Mouse (Mus musculus): ENCODE results near the gene Senp6. TPM values are rescaled to one million over a fixed set of nuclear protein-coding genes. Genes with fewer than 3 reads are reported as not detected.

The Senp6 gene
- polyA plus RNA-seq, 1 experiment from 2014 or later = 39.2 TPM

- Histone ChIP-seq H3K36me3 (ENCODE audit: control insufficient read depth, insufficient read depth, low read length) (no peaks in the 10 kb centered on the region; the same call in 1 of the 2 replicates), H3K27ac (ENCODE audit: low read length) (peak overlapping the region; percentile 78), H3K9ac (ENCODE audit: low read length) (no peak overlapping the region; the same call in 1 of the 2 replicates), H3K4me3 (replicated peaks; ENCODE audit: low read length) (no peak overlapping the region), H3K27me3 (ENCODE audit: control insufficient read depth, insufficient read depth, low read length) (no peaks in the 10 kb centered on the region), H3K4me2 (ENCODE audit: low read depth, low read length) (no peak overlapping the region), H3K9me3 (replicated peaks; ENCODE audit: control insufficient read depth, low read length) (no peaks in the 10 kb centered on the region), H3K4me1 (ENCODE audit: control insufficient read depth, insufficient read depth, low read length) (peaks cover 26% of the 10 kb centered on the region)
- peak; percentile 69 for ATAC-seq (ENCODE audit: insufficient read depth, low FRiP score)
- 46% methylated on average over 13 of the region's 13 CpGs for WGBS
These were observed 110.2 kb downstream of the Senp6 start for GRCm38 (mm10) chr9:80176696-80177478.

- H3K4me3 ChIP-seq (replicated peaks; ENCODE audit: low read length) = no peak overlapping the region
- H3K4me2 ChIP-seq (ENCODE audit: low read depth, low read length) = no peak overlapping the region
- no peaks in the 10 kb centered on the region for H3K27me3 ChIP-seq (ENCODE audit: control insufficient read depth, insufficient read depth, low read length)
- peaks cover 21% of the 10 kb centered on the region for H3K4me1 ChIP-seq (ENCODE audit: control insufficient read depth, insufficient read depth, low read length)
- H3K9ac ChIP-seq (ENCODE audit: low read length) = no peak overlapping the region
- H3K36me3 ChIP-seq (ENCODE audit: control insufficient read depth, insufficient read depth, low read length) = no peaks in the 10 kb centered on the region; the same call in 1 of the 2 replicates
- no peak overlapping the region for H3K27ac ChIP-seq (ENCODE audit: low read length)
- H3K9me3 ChIP-seq (replicated peaks; ENCODE audit: control insufficient read depth, low read length) = no peaks in the 10 kb centered on the region
- WGBS = 94% methylated on average over 2 of the region's 2 CpGs
- ATAC-seq (ENCODE audit: insufficient read depth, low FRiP score) = no peak
These were observed 112.0 kb downstream of the Senp6 start for GRCm38 (mm10) chr9:80178670-80179069.

GRCm38 (mm10) chr9:80179688-80180087 lies 113.0 kb downstream of the Senp6 start:
- Histone ChIP-seq H3K9me3 (replicated peaks; ENCODE audit: control insufficient read depth, low read length) (no peaks in the 10 kb centered on the region), H3K36me3 (ENCODE audit: control insufficient read depth, insufficient read depth, low read length) (no peaks in the 10 kb centered on the region; the same call in 1 of the 2 replicates), H3K27me3 (ENCODE audit: control insufficient read depth, insufficient read depth, low read length) (no peaks in the 10 kb centered on the region), H3K9ac (ENCODE audit: low read length) (no peak overlapping the region), H3K4me2 (ENCODE audit: low read depth, low read length) (no peak overlapping the region), H3K27ac (ENCODE audit: low read length) (no peak overlapping the region; the same call in 1 of the 2 replicates), H3K4me1 (ENCODE audit: control insufficient read depth, insufficient read depth, low read length) (peaks cover 19% of the 10 kb centered on the region), H3K4me3 (replicated peaks; ENCODE audit: low read length) (no peak overlapping the region)
- peak; percentile 79 for ATAC-seq (ENCODE audit: insufficient read depth, low FRiP score)
- 64% methylated on average over 4 of the region's 4 CpGs for WGBS

- Histone ChIP-seq H3K9ac (ENCODE audit: low read length) (no peak overlapping the region), H3K27ac (ENCODE audit: low read length) (no peak overlapping the region), H3K27me3 (ENCODE audit: control insufficient read depth, insufficient read depth, low read length) (no peaks in the 10 kb centered on the region), H3K4me3 (replicated peaks; ENCODE audit: low read length) (no peak overlapping the region), H3K4me2 (ENCODE audit: low read depth, low read length) (no peak overlapping the region), H3K4me1 (ENCODE audit: control insufficient read depth, insufficient read depth, low read length) (peaks cover 17% of the 10 kb centered on the region), H3K9me3 (replicated peaks; ENCODE audit: control insufficient read depth, low read length) (no peaks in the 10 kb centered on the region), H3K36me3 (ENCODE audit: control insufficient read depth, insufficient read depth, low read length) (no peaks in the 10 kb centered on the region)
- ATAC-seq (ENCODE audit: insufficient read depth, low FRiP score) = no peak
- WGBS = 80% methylated on average over 5 of the region's 5 CpGs
These were observed 114.1 kb downstream of the Senp6 start for GRCm38 (mm10) chr9:80180771-80181170.

GRCm38 (mm10) chr9:80181692-80182091 lies 115.0 kb downstream of the Senp6 start:
- no peak overlapping the region for H3K27ac ChIP-seq (ENCODE audit: low read length)
- ATAC-seq (ENCODE audit: insufficient read depth, low FRiP score) = no peak
- H3K4me3 ChIP-seq (replicated peaks; ENCODE audit: low read length) = no peak overlapping the region
- peaks cover 14% of the 10 kb centered on the region for H3K4me1 ChIP-seq (ENCODE audit: control insufficient read depth, insufficient read depth, low read length)
- H3K36me3 ChIP-seq (ENCODE audit: control insufficient read depth, insufficient read depth, low read length) = no peaks in the 10 kb centered on the region
- 68% methylated on average over 1 of the region's 1 CpGs for WGBS
- no peak overlapping the region for H3K4me2 ChIP-seq (ENCODE audit: low read depth, low read length)
- no peaks in the 10 kb centered on the region for H3K9me3 ChIP-seq (replicated peaks; ENCODE audit: control insufficient read depth, low read length)
- H3K27me3 ChIP-seq (ENCODE audit: control insufficient read depth, insufficient read depth, low read length) = no peaks in the 10 kb centered on the region
- no peak overlapping the region for H3K9ac ChIP-seq (ENCODE audit: low read length)

- Histone ChIP-seq H3K9ac (ENCODE audit: low read length) (no peak overlapping the region), H3K4me3 (replicated peaks; ENCODE audit: low read length) (no peak overlapping the region), H3K27me3 (ENCODE audit: control insufficient read depth, insufficient read depth, low read length) (no peaks in the 10 kb centered on the region), H3K9me3 (replicated peaks; ENCODE audit: control insufficient read depth, low read length) (no peaks in the 10 kb centered on the region), H3K4me1 (ENCODE audit: control insufficient read depth, insufficient read depth, low read length) (peaks cover 5% of the 10 kb centered on the region; the same call in 1 of the 2 replicates), H3K36me3 (ENCODE audit: control insufficient read depth, insufficient read depth, low read length) (no peaks in the 10 kb centered on the region), H3K4me2 (ENCODE audit: low read depth, low read length) (no peak overlapping the region), H3K27ac (ENCODE audit: low read length) (no peak overlapping the region)
- WGBS = 79% methylated on average over 5 of the region's 5 CpGs
- no peak for ATAC-seq (ENCODE audit: insufficient read depth, low FRiP score)
These were observed 117.4 kb downstream of the Senp6 start for GRCm38 (mm10) chr9:80184138-80184537.

- no peak overlapping the region for H3K27ac ChIP-seq (ENCODE audit: low read length)
- no peak overlapping the region for H3K4me2 ChIP-seq (ENCODE audit: low read depth, low read length)
- no peaks in the 10 kb centered on the region for H3K36me3 ChIP-seq (ENCODE audit: control insufficient read depth, insufficient read depth, low read length)
- H3K9me3 ChIP-seq (replicated peaks; ENCODE audit: control insufficient read depth, low read length) = no peaks in the 10 kb centered on the region
- H3K27me3 ChIP-seq (ENCODE audit: control insufficient read depth, insufficient read depth, low read length) = no peaks in the 10 kb centered on the region
- no peaks in the 10 kb centered on the region for H3K4me1 ChIP-seq (ENCODE audit: control insufficient read depth, insufficient read depth, low read length)
- no peak overlapping the region for H3K9ac ChIP-seq (ENCODE audit: low read length)
- WGBS = 64% methylated on average over 3 of the region's 3 CpGs
- ATAC-seq (ENCODE audit: insufficient read depth, low FRiP score) = no peak
- no peak overlapping the region for H3K4me3 ChIP-seq (replicated peaks; ENCODE audit: low read length)
These were observed 119.0 kb downstream of the Senp6 start for GRCm38 (mm10) chr9:80185737-80186136.

GRCm38 (mm10) chr9:80186693-80187092 lies 120.0 kb downstream of the Senp6 start:
- no peak for ATAC-seq (ENCODE audit: insufficient read depth, low FRiP score)
- Histone ChIP-seq H3K27ac (ENCODE audit: low read length) (no peak overlapping the region), H3K36me3 (ENCODE audit: control insufficient read depth, insufficient read depth, low read length) (no peaks in the 10 kb centered on the region), H3K4me1 (ENCODE audit: control insufficient read depth, insufficient read depth, low read length) (no peaks in the 10 kb centered on the region), H3K9ac (ENCODE audit: low read length) (no peak overlapping the region), H3K4me3 (replicated peaks; ENCODE audit: low read length) (no peak overlapping the region), H3K27me3 (ENCODE audit: control insufficient read depth, insufficient read depth, low read length) (no peaks in the 10 kb centered on the region), H3K4me2 (ENCODE audit: low read depth, low read length) (no peak overlapping the region), H3K9me3 (replicated peaks; ENCODE audit: control insufficient read depth, low read length) (no peaks in the 10 kb centered on the region)
- 93% methylated on average over 8 of the region's 8 CpGs for WGBS

- H3K4me2 ChIP-seq (ENCODE audit: low read depth, low read length) = no peak overlapping the region
- no peaks in the 10 kb centered on the region for H3K9me3 ChIP-seq (replicated peaks; ENCODE audit: control insufficient read depth, low read length)
- no peaks in the 10 kb centered on the region for H3K36me3 ChIP-seq (ENCODE audit: control insufficient read depth, insufficient read depth, low read length)
- H3K27me3 ChIP-seq (ENCODE audit: control insufficient read depth, insufficient read depth, low read length) = no peaks in the 10 kb centered on the region
- H3K4me3 ChIP-seq (replicated peaks; ENCODE audit: low read length) = no peak overlapping the region
- 62% methylated on average over 5 of the region's 5 CpGs for WGBS
- ATAC-seq (ENCODE audit: insufficient read depth, low FRiP score) = no peak
- H3K4me1 ChIP-seq (ENCODE audit: control insufficient read depth, insufficient read depth, low read length) = no peaks in the 10 kb centered on the region
- H3K27ac ChIP-seq (ENCODE audit: low read length) = no peak overlapping the region
- H3K9ac ChIP-seq (ENCODE audit: low read length) = no peak overlapping the region
These were observed 121.7 kb downstream of the Senp6 start for GRCm38 (mm10) chr9:80188324-80188893.
